Mouse (Mus musculus) 416B (cell line): ENCODE results near the gene H1foo.
A peak's percentile ranks its signal among the peaks of the same experiment; 100 is the strongest.

Experiments used
- DNase-seq: peaks from one replicate; pipeline ENCODE4 v3.0.0; 2011; ENCODE audit warnings: low read depth

Gene H1foo

DNA sequence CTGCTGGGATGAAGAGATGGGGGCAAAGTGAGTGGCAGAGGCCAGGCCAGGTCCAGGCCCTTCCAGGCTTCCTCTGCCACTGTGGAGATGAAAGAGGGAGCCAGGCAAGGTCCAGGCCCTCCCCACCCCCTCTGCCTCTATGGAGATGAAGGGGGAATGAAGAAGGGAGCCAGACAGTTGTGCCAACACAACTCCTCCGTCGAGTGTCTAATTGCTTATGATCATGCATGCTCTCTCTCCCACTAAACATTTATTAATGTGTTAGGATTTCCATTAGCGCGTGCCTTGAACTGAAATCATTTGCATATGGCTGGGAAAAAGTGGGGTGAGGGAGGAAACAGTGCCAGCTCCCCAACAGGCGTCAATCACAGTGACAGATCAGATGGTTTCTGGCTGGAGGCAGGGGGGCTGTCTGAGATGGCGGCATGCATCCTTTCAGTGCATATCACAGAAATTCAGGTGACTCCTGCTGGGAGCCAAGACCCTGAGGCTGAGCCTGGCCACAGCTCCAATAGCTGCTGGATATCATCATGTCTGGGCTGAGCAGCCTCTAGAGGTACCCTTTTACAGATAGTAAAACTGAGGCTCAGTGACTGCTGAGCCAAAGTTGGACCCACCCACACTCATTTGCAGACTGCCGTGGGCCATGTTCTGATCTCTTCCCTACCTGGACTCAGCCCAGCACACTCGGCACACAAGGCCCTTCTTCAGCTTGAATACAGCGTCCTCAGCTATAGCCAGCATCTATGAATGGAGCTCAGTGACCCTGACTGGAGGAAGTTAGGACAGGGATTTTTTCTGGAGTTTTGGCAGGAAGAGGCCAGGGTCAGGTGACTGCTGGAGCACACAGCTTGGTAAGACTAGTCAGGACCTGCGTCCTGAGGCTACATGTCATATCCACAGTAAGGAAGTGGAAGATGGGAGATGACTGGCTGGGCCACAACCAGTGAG, 17.2 kb upstream of the H1foo start:
- no peak for DNase-seq

DNA sequence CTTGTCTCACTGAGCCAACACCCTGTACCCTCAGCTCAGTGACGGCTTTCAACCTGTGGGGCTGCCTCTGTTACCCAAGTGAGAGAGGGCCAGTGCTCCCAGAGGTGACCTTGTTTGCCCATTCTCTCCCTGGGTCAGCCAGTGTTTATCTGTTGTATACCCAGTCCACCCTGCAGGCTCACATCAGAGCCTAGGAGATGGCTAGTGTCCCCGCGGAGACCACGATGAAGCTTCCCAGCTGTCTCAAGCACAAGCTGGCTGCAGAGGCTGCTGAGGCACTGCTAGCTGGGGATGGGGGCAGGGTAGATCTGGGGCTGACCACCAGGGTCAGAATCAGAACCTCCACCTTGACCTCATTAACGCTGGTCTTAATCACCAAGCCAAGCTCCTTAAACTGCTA, 14.7 kb upstream of the H1foo start:
- no peak for DNase-seq

DNA sequence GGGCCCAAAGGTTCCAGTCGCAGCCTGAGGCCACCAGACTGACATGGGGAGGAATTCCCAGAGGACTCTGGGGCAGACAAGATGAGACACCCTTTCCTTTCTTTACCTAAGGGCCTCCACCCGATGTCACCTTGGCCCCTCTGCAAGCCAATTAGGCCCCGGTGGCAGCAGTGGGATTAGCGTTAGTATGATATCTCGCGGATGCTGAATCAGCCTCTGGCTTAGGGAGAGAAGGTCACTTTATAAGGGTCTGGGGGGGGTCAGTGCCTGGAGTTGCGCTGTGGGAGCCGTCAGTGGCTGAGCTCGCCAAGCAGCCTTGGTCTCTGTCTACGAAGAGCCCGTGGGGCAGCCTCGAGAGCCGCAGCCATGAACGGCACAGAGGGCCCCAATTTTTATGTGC, 13.1 kb upstream of the H1foo start, which contains the start of gene Rho:
Rho (plus strand) TSS at position 110 of the 400 bp plus-strand sequence.
- no peak for DNase-seq

DNA sequence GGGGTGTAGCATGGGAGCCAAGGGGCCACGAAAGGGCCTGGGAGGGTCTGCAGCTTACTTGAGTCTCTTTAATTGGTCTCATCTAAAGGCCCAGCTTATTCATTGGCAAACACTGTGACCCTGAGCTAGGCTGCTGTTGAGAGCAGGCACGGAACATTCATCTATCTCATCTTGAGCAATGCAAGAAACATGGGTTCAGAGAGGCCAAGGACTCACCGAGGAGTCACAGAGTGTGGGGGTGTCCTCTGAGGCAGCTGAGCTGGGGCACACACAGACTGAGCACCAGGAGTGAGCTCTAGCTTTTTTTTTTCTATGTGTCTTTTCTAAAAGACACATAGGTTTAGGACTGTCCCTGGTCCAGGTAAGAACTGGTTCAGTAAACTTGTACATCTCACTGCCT, 12.3 kb upstream of the H1foo start:
- DNase-seq: no peak

DNA sequence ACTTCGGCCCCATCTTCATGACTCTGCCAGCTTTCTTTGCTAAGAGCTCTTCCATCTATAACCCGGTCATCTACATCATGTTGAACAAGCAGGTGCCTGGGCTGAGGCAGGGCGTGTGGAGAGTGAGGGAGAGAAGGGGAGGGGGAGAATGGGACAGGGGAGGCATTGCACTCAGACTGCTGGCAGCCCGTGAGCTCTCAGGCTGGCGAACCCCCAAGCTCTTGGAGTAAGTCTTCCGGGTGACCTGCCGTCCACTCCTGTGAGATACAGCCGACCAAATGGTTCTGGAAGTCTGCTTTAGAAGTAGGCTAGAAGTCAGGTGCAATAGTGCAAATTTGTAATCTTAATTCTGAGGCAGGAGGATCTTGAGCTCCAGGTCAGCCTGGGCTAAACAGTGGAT, 9.2 kb upstream of the H1foo start:
- DNase-seq: no peak

DNA sequence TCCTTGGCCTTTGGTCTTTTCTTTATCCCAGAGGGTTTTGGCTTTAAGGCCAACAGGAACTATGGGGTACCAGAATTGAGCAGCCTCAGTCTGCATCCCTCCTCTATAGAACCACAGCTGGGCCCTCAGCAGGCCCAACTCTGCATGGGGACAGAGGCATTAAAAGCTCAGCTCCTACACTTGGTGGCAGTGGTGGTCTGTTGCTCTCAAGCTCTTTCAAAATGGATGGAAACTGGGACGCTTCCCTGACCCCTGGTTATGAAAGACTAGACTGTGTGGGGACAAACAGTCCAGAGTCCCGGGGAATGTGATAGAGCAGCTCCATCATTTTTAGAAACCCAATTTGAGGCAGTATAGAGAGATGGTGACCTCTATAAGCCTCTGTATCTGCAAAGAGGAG, 6.7 kb upstream of the H1foo start:
- no peak for DNase-seq

DNA sequence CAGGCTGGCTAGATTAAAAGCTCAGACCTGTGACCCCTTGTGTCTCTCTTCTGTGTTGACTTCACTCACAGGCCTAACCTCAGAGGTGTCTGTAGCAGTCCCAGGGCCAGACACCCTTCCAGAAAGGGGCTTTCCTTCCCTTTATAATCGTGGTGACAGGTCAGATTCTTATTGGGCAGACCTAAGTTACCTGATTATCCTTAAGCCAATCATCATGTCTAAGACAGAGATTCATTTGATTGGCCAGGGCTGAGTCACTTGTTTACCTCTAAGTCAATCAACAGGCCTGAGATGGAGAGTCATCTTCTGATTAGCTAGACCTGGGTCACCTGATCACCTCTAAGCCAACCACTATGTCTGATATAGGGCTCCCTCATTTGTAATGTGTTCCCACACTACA, 5.9 kb upstream of the H1foo start:
- no peak for DNase-seq

DNA sequence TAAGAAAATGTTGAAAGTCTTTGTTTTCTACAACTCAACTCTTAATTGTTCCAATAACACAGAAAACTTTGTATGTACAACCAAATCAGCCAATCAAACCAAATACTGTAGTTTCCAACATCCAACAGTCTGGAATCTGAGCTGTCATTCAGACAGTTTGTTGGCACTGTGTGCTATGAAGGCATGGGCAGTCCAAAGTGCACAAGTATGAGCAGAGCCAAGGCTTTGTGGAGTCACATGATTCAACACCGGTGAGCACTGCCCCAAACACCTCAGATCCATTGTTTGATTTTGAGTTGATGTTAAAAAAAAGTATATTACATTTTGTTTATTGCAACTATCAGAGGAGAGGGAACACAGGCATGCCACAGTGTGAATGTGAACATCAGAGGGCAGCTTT, 4.1 kb upstream of the H1foo start:
- no peak for DNase-seq

DNA sequence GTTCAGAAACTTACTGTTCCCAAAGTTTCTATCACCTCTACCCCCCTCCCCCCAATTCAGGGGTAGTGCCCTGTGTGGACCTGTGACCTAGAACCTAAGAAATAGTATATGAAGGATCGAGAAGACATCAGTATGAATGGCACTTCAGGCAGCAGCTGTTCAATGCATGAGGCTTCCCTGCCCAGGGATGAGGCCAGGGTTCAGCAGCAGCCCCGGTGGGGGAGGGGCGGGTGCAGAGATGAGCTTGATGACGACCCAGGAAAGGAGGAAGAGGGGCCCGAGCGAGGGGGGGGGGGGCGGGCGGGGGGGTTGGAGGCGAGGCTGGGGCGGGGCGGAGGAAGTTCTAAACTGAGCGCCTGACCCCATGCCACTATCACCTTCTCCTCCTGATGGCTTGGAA, 3.6 kb upstream of the H1foo start:
- DNase-seq: no peak

DNA sequence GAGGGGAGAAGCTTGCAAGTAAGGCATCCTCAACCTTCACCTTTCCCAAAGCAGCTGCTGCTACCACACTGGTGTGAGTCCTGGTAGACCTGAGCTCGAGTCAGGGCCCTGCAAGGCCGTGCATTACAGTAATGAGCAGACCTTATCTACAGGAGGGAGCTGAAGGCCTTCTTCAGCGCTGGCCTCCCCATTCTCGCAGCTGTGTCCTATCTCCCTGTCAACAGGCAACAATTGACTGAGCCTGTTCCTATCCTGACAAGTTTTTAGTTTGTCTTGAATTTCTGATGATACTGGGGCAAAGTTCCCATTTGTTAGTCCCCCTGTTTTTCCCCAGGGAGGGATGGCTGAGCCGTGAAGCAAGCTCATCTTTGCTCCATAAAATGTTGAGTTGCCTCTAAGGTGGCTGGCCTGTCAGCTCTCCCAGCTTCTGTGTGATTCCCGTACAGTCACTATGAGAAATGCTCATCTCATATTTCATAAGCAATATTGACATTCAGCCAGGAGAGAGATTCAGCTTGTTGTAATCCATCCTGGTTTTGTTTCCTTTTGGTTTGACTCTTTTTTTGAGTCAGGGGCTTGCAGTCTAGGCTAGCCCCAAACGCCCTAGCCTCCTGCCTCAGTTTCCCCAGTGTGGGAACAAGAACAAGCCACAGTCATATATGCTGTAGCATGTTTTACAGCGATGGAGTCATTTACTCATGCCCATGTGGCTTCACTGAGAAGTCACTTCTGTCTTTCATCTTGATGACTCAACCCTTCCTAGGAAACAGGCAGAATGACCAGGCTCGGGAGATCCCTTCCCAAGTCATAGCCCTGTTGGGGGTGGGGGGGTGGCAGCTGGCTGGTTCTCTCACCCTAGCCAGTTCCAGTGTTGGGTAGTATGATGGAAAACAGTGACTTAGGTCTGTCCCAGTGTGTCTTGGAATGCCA, 975 bp upstream of the H1foo start:
- DNase-seq: peak; percentile 83

DNA sequence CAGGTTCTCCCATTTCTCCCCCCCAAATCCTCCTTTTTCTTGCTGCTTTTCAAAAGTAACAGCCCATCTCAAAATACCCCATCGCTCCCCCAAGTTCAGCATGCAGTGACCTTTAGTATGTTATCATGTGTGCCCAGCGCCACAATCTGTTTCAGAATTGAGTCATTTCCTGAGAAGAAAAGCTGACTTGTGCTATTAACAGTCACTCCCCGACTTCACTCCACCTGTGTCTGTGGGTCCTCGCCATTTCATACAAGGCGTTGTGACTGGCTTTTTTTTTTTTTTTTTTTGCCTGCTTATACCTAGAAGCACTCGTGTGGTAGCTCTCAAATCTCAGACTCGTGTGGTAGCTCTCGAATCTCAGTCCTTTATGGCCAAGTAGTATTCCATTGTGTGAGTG, 895 bp downstream of the H1foo start:
- peak; percentile 88 for DNase-seq

DNA sequence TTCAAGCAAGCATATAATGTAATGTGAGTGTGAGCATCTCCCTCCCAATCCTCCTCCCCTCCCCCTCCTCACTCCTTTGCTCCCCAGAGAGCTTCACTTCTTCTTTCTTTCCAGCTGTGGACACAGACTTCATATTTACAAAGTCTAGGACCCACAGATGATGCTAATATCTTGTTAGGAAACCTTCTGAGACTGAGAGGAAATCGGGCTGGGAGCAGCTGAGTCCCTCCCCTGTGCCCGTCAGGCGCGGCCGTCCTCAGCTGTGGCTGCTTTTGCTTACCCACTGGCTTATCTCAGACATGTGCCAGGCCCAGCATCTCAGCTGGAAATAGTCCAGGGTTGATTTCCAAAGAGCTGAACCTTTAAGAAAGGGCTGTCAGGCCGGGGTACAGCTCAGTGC, 1.7 kb downstream of the H1foo start:
- DNase-seq: peak; percentile 76

DNA sequence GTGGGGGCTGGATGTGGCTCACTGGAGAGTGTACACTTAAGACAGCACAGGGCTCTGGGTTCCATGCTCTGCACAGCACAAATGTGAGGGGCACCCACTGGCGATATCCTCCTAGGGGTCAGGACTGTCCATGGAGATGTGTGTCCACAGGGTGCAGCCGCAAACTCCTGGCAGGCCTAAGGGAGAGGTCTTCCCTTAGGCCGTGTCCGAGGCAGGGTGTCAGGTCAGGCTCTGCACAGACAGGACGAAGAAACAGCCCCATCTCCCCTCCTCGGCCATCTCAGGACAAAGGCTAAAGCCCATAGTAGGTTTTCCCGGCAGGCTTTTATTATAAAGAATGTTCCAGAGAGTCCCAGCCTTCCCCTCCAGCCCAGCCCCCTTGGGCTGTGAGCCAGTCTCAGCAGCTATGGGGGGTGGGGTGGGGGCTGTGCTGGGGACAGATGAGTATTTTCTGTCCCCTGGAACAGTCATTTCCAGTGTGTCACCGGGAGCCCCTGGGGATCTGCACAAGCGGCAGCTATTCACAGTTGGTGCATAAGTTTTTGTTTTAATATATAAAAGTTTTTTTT, 9.9 kb downstream of the H1foo start:
- no peak for DNase-seq

DNA sequence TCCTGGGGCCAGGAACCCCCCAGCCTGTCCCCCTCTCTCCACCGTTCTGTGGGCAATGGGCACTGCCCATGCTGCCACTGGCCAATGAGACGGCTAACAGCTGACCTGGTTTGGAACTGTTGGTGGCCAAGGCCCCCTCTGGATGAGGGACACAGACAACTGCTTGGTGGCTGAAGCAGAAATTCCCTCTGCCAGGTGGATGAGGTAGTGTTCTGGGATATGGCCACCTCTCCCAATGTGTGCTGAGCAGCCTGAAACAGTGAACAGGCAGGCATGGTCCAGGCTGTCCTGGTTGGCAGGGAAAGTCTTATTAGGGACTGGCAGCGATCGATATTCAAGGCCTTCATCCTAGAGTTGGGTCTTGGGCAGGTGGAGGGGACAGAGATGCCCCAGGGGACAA, 10.4 kb downstream of the H1foo start:
- no peak for DNase-seq

DNA sequence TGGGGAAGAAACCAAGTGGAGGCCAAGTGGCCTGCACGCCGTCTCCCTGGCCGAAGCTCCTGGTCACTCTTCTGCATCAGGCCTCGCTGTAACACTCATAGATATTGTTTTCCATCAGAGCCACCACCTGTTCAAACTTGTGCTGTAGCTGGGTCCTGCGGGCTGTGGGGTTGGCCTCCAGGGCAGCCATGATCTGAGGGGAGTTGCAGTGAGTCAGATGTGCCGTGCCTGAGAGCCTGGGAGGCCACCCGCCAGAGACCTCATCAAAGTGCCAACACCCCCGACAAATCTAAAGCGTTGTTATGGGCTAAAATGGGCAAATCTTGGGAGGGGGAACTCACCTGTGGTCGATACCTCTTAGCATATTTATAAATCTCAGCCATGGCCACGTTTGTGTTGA, 10.9 kb downstream of the H1foo start:
- no peak for DNase-seq

DNA sequence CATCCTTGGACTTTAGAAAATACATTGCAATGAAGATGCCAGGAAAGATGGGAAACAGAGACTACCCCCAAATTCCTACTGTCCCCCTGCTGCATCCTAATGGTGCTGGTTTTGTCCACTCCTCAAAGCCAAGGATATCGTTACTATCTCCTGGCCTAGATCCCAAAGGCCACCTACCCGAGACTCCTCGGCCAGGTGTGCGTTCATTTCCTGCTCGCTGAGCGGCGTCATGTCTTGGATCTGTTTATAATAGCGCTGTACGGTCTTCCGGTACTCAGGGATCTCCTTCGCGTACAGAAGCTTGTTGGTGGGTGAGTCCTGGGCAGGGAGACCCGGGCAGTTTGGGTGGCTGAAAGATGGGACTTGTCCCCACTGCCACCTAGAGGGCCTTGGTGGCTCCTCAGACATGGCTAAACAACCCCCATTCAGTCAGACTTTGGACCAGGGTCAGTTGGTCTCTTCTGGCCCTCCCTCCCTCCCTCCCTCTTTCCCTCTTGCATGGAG, 11.7 kb downstream of the H1foo start:
- DNase-seq: no peak

DNA sequence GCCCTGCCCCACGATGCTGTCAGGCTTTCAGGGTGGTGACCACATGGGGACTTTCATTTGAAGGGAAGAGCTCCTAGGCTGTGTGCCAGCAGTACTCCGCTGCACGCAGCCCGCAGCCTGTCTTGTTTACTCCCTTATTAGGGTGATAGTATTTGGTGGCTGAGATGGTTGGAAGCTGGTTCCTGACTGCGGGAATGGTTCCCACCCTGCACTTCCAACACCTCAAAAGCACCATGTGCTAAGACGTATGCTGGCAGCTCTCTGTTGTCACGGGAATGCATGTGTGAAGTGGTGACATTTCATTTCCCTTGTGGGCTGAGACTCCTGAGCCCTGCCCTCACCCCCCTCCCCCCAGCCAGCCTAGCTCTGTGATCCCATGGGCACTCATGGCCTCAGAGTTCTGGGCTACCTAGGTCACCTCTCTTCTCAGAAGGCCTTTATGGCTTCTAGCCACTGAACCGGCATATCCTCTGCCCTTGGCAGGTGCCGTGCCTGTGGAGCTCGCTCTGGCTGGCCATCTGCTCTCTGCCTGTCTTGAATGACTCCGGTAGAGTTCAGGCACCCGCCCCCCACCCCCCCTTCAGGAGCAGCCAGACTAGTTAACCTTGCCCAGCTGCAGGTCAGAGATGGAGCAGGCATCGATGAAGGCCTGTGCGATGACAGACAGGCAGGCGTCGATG, 12.3 kb downstream of the H1foo start:
- DNase-seq: peak; percentile 19

DNA sequence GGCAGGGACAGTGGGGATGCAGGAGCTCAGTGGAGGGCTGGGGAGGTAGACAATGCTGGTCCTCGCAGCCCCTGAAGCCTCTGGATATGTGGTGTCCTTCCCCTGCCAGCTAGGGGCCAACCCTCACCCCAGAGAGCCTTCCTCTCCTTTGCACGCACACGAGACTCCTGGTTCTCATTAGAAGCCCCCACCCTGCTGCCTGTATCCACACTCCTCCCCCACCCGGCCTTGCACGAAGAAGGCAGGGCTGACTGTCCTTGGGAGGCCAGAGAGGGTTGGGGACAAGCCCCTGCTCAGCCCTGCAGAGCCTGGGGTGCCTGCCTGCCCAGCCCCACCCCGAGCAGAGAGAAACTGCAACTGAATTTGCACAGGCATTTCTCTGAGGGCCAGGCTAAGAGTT, 12.9 kb downstream of the H1foo start:
- no peak for DNase-seq

DNA sequence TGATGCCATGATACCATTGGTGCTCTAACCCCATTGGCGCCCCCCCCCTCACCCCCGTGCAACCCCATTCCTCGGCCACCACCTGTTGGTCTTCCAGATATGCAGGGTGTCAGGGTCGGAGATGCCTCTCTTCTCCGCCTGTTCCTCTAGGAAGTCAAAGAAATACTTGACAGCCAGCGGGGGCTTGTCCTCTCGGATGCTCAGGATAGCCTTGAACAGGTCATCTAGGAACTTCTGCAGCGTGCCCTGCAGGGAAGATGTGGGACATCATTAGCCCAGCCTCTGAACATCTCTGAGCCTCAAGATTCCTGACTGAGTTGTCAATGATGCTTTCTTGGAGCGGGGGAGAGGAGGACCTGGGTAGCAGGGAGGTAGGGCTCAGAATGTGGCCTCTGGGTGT, 13.7 kb downstream of the H1foo start:
- no peak for DNase-seq

DNA sequence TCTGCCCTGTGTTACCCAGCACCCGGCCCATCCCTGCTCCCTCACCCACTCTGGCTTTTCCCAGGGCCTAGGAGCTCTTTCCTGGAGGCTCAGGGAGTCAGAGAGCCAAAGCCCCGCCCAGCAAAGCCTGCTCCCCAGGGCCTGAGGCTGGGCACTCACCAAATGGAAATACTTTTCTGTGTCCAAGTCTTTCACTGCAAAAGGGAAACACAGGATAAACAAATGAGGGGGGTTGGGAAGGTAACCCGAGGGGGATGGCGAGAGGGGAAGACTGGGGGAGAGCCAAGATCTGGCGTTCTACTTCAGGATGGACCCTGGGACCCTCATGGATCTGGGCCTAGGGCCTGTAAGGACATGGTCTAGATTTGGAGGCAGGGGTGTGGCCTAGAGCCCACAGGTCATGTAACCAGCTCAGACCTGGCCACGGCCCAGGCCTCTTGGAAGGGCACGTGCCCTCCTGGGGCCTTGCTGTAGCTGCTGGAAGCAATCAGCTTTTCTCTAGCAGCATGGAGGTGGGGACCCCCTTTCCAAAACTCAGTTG, 14.5 kb downstream of the H1foo start:
- no peak for DNase-seq

DNA sequence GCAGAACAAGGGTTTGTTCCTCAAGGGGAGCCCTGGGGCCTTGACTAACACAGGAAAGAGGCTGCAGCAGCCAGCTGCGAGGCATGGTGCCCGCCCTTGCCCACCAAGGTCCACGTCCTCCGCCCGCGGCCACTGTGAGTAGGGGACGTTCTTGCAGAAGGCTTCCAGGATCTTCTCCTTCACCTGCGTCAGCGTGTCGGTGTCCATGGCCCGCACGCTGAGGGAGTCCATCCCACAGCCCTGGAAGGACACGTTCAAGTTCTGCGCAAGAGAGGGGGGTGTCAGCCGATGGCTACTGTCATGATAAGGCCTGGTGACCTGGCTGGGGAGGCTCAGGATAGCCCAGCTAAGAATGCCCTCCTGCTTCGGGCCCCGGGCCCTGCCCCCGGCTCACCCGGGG, 15.6 kb downstream of the H1foo start:
- DNase-seq: no peak

DNA sequence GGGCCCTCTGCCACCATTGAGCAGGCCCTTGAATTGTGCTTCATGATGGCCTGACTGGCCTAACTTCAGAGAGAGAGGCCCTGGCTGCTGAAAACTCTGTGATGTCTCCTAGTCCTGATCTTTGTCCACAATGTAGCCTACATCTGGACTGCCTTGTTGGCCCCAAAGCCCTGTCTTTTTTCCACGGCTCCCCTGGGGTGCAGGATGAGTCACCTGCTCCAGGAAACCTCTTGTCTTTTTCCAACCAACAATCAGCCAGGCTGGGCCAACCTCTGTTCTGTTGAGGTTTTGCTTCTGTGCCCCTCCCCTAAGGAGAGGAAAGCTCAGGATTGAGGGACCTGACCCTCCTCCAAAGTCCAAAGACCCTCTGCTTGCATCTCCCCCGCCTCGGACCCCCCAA, 17.0 kb downstream of the H1foo start:
- no peak for DNase-seq
